Mouse (Mus musculus): ENCODE measurements around the gene Eef1akmt3.

GRCm38 (mm10) chr10:126985127-126985526, 56.2 kb downstream of the Eef1akmt3 start:
- TF ChIP-seq CTCF (IDR thresholded peaks at IDR 0.05; ENCODE audit: low read depth, low read length): no peak
- TF ChIP-seq POLR2A (IDR thresholded peaks at IDR 0.05; ENCODE audit: borderline replicate concordance, low read depth, low read length): no peak
